Mouse (Mus musculus) midbrain, postnatal 0 days (tissue): ENCODE data around the gene Tex38. TPM values are rescaled to one million over a fixed set of nuclear protein-coding genes. Genes with fewer than 3 reads are reported as not detected.
A peak's percentile ranks its signal among the peaks of the same experiment; 100 is the strongest.

Experiments used
- ATAC-seq: fragments of 200-750 bp; cut with Nextera tagmentation; 2 replicates; pipeline ENCODE4 v1.8.0; 2017; ENCODE audit warnings: moderate number of reproducible peaks, mild to moderate bottlenecking, moderate TSS enrichment, moderate library complexity; ENCODE audit not compliant: low FRiP score
- DNase-seq: peaks from one replicate; pipeline ENCODE4 v3.0.0-alpha.2; 2015; ENCODE audit warnings: low spot score
- H3K27ac ChIP-seq: fragments of 300-500 bp; sonication (generic); 2 replicates; pipeline ENCODE4 v1.5.1; 2014; ENCODE audit warnings: low read depth, mild to moderate bottlenecking, low read length, mixed read lengths
- H3K27me3 ChIP-seq: fragments of 300-500 bp; sonication (generic); 2 replicates; pipeline ENCODE4 v1.6.1; 2014; ENCODE audit warnings: low read length, control low read depth, mixed read lengths; ENCODE audit not compliant: insufficient read depth
- H3K36me3 ChIP-seq: fragments of 300-500 bp; sonication (generic); 2 replicates; pipeline ENCODE4 v1.6.1; 2014; ENCODE audit warnings: low read length, control low read depth, mixed read lengths; ENCODE audit not compliant: insufficient read depth
- H3K4me1 ChIP-seq: fragments of 300-500 bp; sonication (generic); 2 replicates; pipeline ENCODE4 v1.6.1; 2014; ENCODE audit warnings: mild to moderate bottlenecking, control low read depth, antibody characterized with exemption, low read length, mixed read lengths; ENCODE audit not compliant: insufficient read depth
- H3K4me2 ChIP-seq: fragments of 300-500 bp; sonication (generic); 2 replicates; pipeline ENCODE4 v1.6.1; 2014; ENCODE audit warnings: low read depth, mild to moderate bottlenecking, low read length, mixed read lengths; ENCODE audit not compliant: poor library complexity, severe bottlenecking
- H3K4me3 ChIP-seq: fragments of 300-500 bp; sonication (generic); 2 replicates; pipeline ENCODE4 v1.5.1; 2014; ENCODE audit warnings: low read depth, mild to moderate bottlenecking, low read length, moderate library complexity
- H3K9ac ChIP-seq: fragments of 300-500 bp; sonication (generic); replicated peaks from 2 replicates; pipeline ENCODE4 v1.6.1; 2014; ENCODE audit warnings: mild to moderate bottlenecking, low read length, moderate library complexity, mixed read lengths; ENCODE audit not compliant: poor library complexity, severe bottlenecking
- H3K9me3 ChIP-seq: fragments of 300-500 bp; sonication (generic); 2 replicates; pipeline ENCODE4 v1.6.1; 2016; ENCODE audit warnings: low read length, control low read depth
- CTCF ChIP-seq: IDR thresholded peaks from 2 replicates; pipeline ENCODE4 v1.5.1; 2016; ENCODE audit warnings: antibody characterized with exemption, mild to moderate bottlenecking
- WGBS: fragments of 180-500 bp; shearing (Covaris S2); extraction: QIAGEN DNeasy Blood & Tissue Kit; methylation state at CpG from one replicate; pipeline ENCODE4 v1.1.7; 2014; 5-methylcytosine and 5-hydroxymethylcytosine counted together
- polyA plus RNA-seq: library from polyadenylated mRNA; unstranded; fragments of >200 nt; fragmentation: Nextera tagmentation; extraction: Ambion mirVana; gene quantifications from 2 replicates; pipeline ENCODE4 v1.2.1, GENCODE M21; 2015
- total RNA-seq: library from RNA; depleted of rRNA; stranded (reverse); fragments of >200 nt; gene quantifications from 2 replicates; pipeline ENCODE4 v1.2.3, GENCODE M21; 2014; rRNA removed

Tex38 gene
- total and polyA plus RNA-seq, 2 experiments from 2014 or later, result 0.49 to 0.93 TPM

DNA sequence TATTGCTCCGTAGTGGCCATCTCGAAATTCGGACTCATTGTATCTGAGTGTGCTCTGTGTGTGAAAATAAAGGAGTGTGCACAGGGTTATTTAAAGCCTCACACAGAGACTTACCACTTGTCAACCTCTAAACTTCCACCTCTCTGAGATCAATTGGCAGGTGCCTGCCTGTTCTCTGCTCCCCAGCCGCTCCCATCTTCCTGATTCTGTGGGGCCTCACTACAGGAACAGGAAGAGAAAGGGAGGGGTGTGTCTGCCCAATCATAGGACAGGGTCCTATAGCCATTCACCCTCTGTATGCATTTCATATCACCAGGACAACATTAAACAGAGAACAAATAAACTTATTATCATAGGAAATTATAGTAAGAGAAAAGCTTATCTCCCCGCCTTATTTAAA lies 47.1 kb downstream of the Tex38 start:
- 73% methylated on average over 5 of the region's 5 CpGs for WGBS
- no peak for TF ChIP-seq CTCF
- no peaks in the 10 kb centered on the region for H3K36me3 ChIP-seq

DNA sequence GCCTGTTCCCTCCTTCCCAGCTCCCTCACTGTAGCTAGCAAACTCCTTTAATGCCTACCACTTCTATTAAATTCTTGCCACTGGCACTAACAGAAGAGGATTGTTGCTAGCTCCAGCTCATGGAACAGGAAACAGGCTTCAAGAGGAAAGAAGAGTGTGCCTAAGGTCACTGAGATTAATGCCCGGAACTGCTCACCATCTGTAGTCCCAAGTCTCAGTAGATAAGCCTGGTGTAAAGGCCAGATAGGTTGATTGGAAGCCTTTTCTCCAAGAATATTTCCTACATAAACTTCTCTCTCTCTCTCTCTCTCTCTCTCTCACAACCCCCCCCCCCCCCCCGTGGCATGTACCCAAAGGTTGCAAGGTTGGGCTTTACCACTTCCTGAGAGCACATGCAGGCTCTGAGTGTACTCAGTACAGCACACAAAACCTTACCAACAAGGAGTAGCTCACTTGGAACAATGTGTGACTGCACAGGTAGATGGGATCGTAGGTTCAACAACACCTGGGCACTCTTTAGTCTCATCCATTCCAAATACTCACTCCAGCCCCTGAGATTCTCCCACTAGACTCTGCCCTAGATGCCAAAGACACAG lies 48.5 kb downstream of the Tex38 start:
- peaks cover 3% of the 10 kb centered on the region; the same call in 1 of the 2 replicates for H3K27me3 ChIP-seq
- no peaks in the 10 kb centered on the region for H3K4me1 ChIP-seq
- no peaks in the 10 kb centered on the region for H3K36me3 ChIP-seq
- H3K27ac ChIP-seq, result no peak overlapping the region
- H3K9me3 ChIP-seq, result no peaks in the 10 kb centered on the region
- H3K9ac ChIP-seq, result no peak overlapping the region
- no peak for TF ChIP-seq CTCF
- H3K4me3 ChIP-seq, result no peak overlapping the region
- ATAC-seq (no peak), DNase-seq (no peak)
- no peak overlapping the region for H3K4me2 ChIP-seq
- WGBS, result 73% methylated on average over 3 of the region's 3 CpGs

More for the DNA sequence above, 47.1 kb downstream of the Tex38 start:
- no peak overlapping the region for H3K27ac ChIP-seq
- ATAC-seq (no peak), DNase-seq (no peak)
- no peak overlapping the region for H3K4me2 ChIP-seq
- no peaks in the 10 kb centered on the region for H3K27me3 ChIP-seq
- H3K9me3 ChIP-seq, result no peaks in the 10 kb centered on the region
- H3K4me1 ChIP-seq, result peaks cover 6% of the 10 kb centered on the region
- no peak overlapping the region for H3K4me3 ChIP-seq
- H3K9ac ChIP-seq, result no peak overlapping the region

DNA sequence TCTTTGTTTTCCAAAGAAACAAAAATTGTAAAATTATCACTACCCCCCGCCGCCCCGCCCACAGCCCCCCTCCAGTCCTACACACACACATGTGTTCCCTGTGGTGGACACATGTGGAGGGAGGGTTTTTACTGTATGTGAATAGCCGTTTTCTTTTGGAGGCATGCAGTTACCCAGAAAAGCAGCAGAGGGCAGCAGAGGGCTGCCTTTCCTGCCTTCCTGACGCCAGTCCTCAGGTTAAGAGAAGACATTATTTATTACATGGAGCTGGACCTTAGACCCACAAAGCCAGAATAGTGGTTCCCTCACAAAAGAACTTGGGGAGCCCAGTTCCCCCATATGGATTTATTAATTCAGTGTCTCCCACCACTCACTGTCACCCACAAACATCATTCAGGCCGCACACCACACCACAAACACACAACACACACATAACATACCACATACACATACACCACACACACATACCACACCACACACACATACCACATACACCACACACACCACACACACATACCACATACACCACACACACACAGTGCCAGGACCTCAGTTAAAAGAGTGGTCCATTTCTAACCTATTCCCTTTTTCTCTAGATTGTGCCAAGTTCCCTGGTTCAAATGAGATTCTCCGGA lies 49.1 kb downstream of the Tex38 start:
- peak; percentile 90 for TF ChIP-seq CTCF

More for the DNA sequence above, 49.1 kb downstream of the Tex38 start:
- DNase-seq (peak; percentile 78), ATAC-seq (peak; percentile 82)
- Histone ChIP-seq H3K36me3 (no peaks in the 10 kb centered on the region), H3K4me1 (no peaks in the 10 kb centered on the region), H3K4me3 (no peak overlapping the region), H3K4me2 (no peak overlapping the region), H3K9me3 (no peaks in the 10 kb centered on the region), H3K27me3 (peaks cover 3% of the 10 kb centered on the region; the same call in 1 of the 2 replicates), H3K27ac (no peak overlapping the region), H3K9ac (no peak overlapping the region)
- 26% methylated on average over 7 of the region's 7 CpGs for WGBS

Other genes with a start within 250 kb of the Tex38 start
- not detected in 2 replicates for gene Cyp4a31, start 217.4 kb downstream of the Tex38 start, total RNA-seq
- gene Cyp4a31, start 217.4 kb downstream of the Tex38 start, polyA plus RNA-seq, result not detected in 2 replicates
- not detected in 2 replicates for gene Cyp4a32, start 180.0 kb downstream of the Tex38 start, total RNA-seq
- not detected in 2 replicates for gene Cyp4a32, start 180.0 kb downstream of the Tex38 start, polyA plus RNA-seq
- 1.9 and 4.0 TPM in 2 replicates for gene Cyp4b1, start 133.3 kb downstream of the Tex38 start, total RNA-seq
- gene Cyp4b1, start 133.3 kb downstream of the Tex38 start, polyA plus RNA-seq, result 1.7 and 1.9 TPM in 2 replicates
- gene Efcab14, start 43.3 kb downstream of the Tex38 start, total RNA-seq, result 16.7 and 17.2 TPM in 2 replicates
- gene Efcab14, start 43.3 kb downstream of the Tex38 start, polyA plus RNA-seq, result 13.2 and 16.2 TPM in 2 replicates
- gene Atpaf1, start 3.8 kb upstream of the Tex38 start, total RNA-seq, result 25.9 and 40.0 TPM in 2 replicates
- gene Atpaf1, start 3.8 kb upstream of the Tex38 start, polyA plus RNA-seq, result 37.8 and 38.7 TPM in 2 replicates
- gene Mob3c, start 47.1 kb upstream of the Tex38 start, total RNA-seq, result 3.7 and 12.1 TPM in 2 replicates
- gene Mob3c, start 47.1 kb upstream of the Tex38 start, polyA plus RNA-seq, result 2.8 and 3.1 TPM in 2 replicates
- 18.5 and 27.8 TPM in 2 replicates for gene Mknk1, start 58.2 kb upstream of the Tex38 start, total RNA-seq
- 22.8 and 23.2 TPM in 2 replicates for gene Mknk1, start 58.2 kb upstream of the Tex38 start, polyA plus RNA-seq
- gene Kncn, start 103.4 kb upstream of the Tex38 start, total RNA-seq, result 0.09 and 0.11 TPM in 2 replicates
- 0.16 and 0.25 TPM in 2 replicates for gene Kncn, start 103.4 kb upstream of the Tex38 start, polyA plus RNA-seq
- gene 6430628N08Rik, start 109.6 kb upstream of the Tex38 start, total RNA-seq, result 0.33 and 0.66 TPM in 2 replicates
- gene 6430628N08Rik, start 109.6 kb upstream of the Tex38 start, polyA plus RNA-seq, result 0.94 and 1.2 TPM in 2 replicates
- gene Dmbx1, start 158.9 kb upstream of the Tex38 start, total RNA-seq, result 9.6 and 10.3 TPM in 2 replicates
- 7.7 and 8.7 TPM in 2 replicates for gene Dmbx1, start 158.9 kb upstream of the Tex38 start, polyA plus RNA-seq
- 25.8 and 43.1 TPM in 2 replicates for gene Faah, start 236.9 kb upstream of the Tex38 start, total RNA-seq
- 30.6 and 31.2 TPM in 2 replicates for gene Faah, start 236.9 kb upstream of the Tex38 start, polyA plus RNA-seq